Mouse (Mus musculus) T-cell, adult 2 months (primary cell): ENCODE data around the gene Slc11a2.
"Not testable (repeated sequence)": the region's sequence is repeated elsewhere in the genome, so short reads cannot be mapped to it uniquely, and the experiment has no call there.

ENCODE experiments used
- DNase-seq: peaks from one replicate; pipeline ENCODE4 v3.0.0; 2022; ENCODE audit warnings: low spot score

Gene Slc11a2

DNA sequence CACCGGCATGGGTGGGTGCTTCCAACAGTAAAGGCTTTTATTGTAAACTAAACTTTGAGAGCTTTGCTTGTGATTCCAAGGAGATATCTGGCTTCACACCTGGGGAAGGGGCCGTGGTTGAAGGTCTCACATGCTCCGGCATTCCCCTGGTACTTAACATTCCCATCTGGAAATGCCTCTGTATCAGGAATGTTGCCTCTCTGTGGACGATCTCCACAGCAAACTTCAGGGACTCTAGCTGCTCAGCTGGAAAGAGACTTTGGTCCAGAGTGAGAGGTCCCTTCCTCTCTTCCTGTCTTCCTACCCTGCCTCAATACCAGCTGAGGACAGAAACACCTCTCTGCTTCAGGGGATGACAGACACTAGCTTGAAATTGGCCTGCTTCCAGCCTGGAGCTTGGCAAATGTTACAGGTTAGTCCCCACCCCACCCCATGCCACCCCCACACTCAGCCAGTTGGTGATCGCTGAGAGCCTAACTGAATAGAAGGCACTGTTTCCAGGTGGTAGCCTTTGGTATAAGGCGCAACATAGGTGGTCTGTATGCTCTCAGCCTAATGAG lies 73.3 kb downstream of the Slc11a2 start:
- no peak for DNase-seq

DNA sequence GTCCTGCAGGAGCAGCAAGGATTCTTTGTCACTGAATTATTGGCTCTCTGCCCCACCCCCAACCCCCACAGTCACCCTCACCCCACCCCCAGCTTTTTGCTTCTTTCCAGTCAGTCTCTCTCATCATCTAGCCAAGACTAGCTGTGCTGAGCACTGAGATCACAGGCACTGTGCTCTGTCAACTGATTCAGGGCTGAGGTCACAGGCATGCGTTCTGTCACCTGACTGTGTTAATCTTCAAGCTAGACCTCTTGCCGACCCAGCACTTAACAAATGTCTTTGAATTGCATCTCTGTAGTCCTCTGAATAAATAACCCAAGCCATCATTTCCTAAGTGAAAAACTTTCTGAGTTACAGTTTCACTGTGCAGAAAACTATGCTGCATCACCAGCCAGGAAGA lies 75.4 kb downstream of the Slc11a2 start:
- no peak for DNase-seq

DNA sequence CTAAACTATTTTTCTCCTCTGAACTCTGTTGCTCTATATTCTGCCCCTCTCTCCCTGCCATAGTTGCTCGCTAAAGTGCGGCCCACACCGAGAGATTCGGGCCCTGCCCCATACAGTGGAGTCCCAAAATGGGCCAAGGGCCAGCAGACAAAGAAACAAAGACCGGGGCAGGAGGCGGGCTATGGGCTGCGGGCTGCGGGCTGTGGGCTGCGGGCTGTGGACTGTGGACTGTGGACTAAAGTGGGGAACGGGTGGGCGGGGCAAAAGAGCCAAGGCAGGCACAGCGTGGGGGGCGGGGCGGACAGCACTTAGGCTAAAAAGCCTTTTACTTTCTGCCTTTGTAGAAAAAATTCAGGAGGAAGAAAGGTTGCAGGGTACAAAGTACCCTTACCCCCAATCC lies 78.1 kb downstream of the Slc11a2 start:
- no peak for DNase-seq

DNA sequence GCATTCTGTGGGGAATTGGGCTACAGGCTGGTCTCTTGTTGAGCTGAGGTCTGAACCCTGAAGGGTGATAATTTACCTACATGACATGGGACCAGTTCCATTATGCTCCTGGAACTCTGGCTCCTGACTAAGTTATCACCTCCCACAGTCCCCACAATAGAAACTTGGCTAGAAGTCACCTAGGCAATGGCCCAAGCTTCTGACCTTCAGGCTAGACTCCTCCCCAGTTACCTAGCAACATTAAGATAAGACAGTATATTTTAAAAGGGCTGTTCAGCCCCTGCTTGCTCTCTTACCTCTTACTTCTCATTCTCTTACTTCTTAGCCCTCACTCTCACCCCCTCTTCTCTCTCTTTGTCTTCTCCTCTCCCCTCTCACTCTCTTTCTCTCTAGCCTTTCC lies 79.4 kb downstream of the Slc11a2 start:
- no peak for DNase-seq

DNA sequence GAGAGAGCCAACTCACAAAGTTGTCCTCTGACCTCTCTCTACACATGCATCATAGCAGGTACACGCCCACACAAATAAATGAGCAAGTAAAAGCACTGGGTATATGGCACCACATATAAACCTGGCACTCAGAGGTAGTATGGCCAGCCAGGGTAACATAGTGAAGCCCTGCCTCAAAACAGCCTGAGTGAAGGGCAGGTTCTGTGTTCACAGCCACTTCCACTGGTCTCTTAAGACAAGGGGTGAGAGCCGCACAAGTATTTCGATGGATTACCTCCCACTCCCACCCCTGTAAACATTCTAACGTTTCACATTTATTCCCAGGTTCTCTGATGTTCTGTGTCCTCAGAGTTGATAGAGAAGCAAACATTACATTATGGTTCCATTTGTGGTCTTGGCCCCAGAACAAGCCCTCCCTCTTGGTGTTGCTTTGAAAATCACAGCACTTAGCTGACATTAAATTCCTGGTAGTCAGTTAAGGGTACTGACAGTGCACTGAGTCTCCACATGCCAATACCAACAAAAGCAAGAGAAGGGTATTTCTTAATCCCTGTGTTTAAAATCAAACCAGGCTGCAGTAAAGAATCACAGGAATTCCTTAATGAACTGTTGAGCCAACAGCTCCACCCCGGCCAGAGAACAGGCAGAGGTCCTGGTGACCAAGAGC lies 83.4 kb downstream of the Slc11a2 start:
- not testable (repeated sequence) for DNase-seq
